Mouse (Mus musculus): ENCODE data around the gene Lrrc8c.

Gene Lrrc8c

GRCm38 (mm10) chr5:105501136-105501535 is 18.1 kb upstream of the Lrrc8c start:
- DNase-seq (ENCODE audit: low spot score) = no peak

- no peak for DNase-seq (ENCODE audit: low spot score)
These were observed 10.4 kb upstream of the Lrrc8c start for GRCm38 (mm10) chr5:105508813-105509212.

- no peak for DNase-seq (ENCODE audit: low spot score)
These were observed 6.9 kb upstream of the Lrrc8c start for GRCm38 (mm10) chr5:105512297-105512696.

- no peak for DNase-seq (ENCODE audit: low spot score)
These were observed 3.7 kb upstream of the Lrrc8c start for GRCm38 (mm10) chr5:105515532-105515931.

GRCm38 (mm10) chr5:105516290-105516689 is 2.9 kb upstream of the Lrrc8c start:
- no peak for DNase-seq (ENCODE audit: low spot score)

GRCm38 (mm10) chr5:105517992-105518625 is 1.1 kb upstream of the Lrrc8c start:
- DNase-seq (ENCODE audit: low spot score) = no peak

- no peak for DNase-seq (ENCODE audit: low spot score)
These were observed 527 bp upstream of the Lrrc8c start for GRCm38 (mm10) chr5:105518626-105519095.

- no peak for DNase-seq (ENCODE audit: low spot score)
These were observed 750 bp downstream of the Lrrc8c start for GRCm38 (mm10) chr5:105519976-105520300.

GRCm38 (mm10) chr5:105520442-105520965 is 1.3 kb downstream of the Lrrc8c start:
- DNase-seq (ENCODE audit: low spot score) = no peak

GRCm38 (mm10) chr5:105523452-105523851 is 4.3 kb downstream of the Lrrc8c start:
- no peak for DNase-seq (ENCODE audit: low spot score)

GRCm38 (mm10) chr5:105525004-105525403 is 5.8 kb downstream of the Lrrc8c start:
- no peak for DNase-seq (ENCODE audit: low spot score)

GRCm38 (mm10) chr5:105526107-105526645 is 7.0 kb downstream of the Lrrc8c start:
- no peak for DNase-seq (ENCODE audit: low spot score)

- DNase-seq (ENCODE audit: low spot score) = no peak
These were observed 7.6 kb downstream of the Lrrc8c start for GRCm38 (mm10) chr5:105526766-105527165.

GRCm38 (mm10) chr5:105527477-105528331 is 8.5 kb downstream of the Lrrc8c start:
- no peak for DNase-seq (ENCODE audit: low spot score)

- no peak for DNase-seq (ENCODE audit: low spot score)
These were observed 11.4 kb downstream of the Lrrc8c start for GRCm38 (mm10) chr5:105530576-105530975.

- DNase-seq (ENCODE audit: low spot score) = no peak
These were observed 16.0 kb downstream of the Lrrc8c start for GRCm38 (mm10) chr5:105535186-105535585.

GRCm38 (mm10) chr5:105536172-105536571 is 17.0 kb downstream of the Lrrc8c start:
- no peak for DNase-seq (ENCODE audit: low spot score)

- DNase-seq (ENCODE audit: low spot score) = no peak
These were observed 18.0 kb downstream of the Lrrc8c start for GRCm38 (mm10) chr5:105537101-105537723.

- no peak for DNase-seq (ENCODE audit: low spot score)
These were observed 21.9 kb downstream of the Lrrc8c start for GRCm38 (mm10) chr5:105541051-105541450.

GRCm38 (mm10) chr5:105545126-105545525 is 25.9 kb downstream of the Lrrc8c start:
- DNase-seq (ENCODE audit: low spot score) = no peak

GRCm38 (mm10) chr5:105547115-105547514 is 27.9 kb downstream of the Lrrc8c start:
- no peak for DNase-seq (ENCODE audit: low spot score)

GRCm38 (mm10) chr5:105551808-105552207 is 32.6 kb downstream of the Lrrc8c start:
- no peak for DNase-seq (ENCODE audit: low spot score)

Data from ovary, postnatal 14 days (tissue).